Mouse (Mus musculus) liver, postnatal 0 days (tissue): ENCODE data around the gene Klhl8. TPM values are rescaled to one million over a fixed set of nuclear protein-coding genes. Genes with fewer than 3 reads are reported as not detected.
A peak's percentile ranks its signal among the peaks of the same experiment; 100 is the strongest.

ENCODE experiments used
- ATAC-seq: fragments of 200-750 bp; cut with Nextera tagmentation; 2 replicates; pipeline ENCODE4 v1.8.0; 2017; ENCODE audit warnings: mild to moderate bottlenecking, moderate library complexity
- DNase-seq: peaks from one replicate; pipeline ENCODE4 v3.0.0-alpha.2; 2016
- H3K27ac ChIP-seq: fragments of 300-500 bp; sonication (generic); 2 replicates; pipeline ENCODE4 v1.5.1; 2014; ENCODE audit warnings: antibody characterized with exemption, moderate library complexity, mild to moderate bottlenecking, low read depth
- H3K27me3 ChIP-seq: fragments of 300-500 bp; sonication (generic); 2 replicates; pipeline ENCODE4 v1.6.1; 2014; ENCODE audit warnings: low read length, control low read depth, mixed read lengths; ENCODE audit not compliant: insufficient read depth
- H3K36me3 ChIP-seq: fragments of 300-500 bp; sonication (generic); replicated peaks from 2 replicates; pipeline ENCODE4 v1.6.1; 2014; ENCODE audit warnings: mild to moderate bottlenecking, control low read depth, low read length, moderate library complexity, mixed read lengths; ENCODE audit not compliant: insufficient read depth
- H3K4me1 ChIP-seq: fragments of 300-500 bp; sonication (generic); 2 replicates; pipeline ENCODE4 v1.6.1; 2014; ENCODE audit warnings: antibody characterized with exemption, mild to moderate bottlenecking, control low read depth; ENCODE audit not compliant: insufficient read depth
- H3K4me2 ChIP-seq: fragments of 300-500 bp; sonication (generic); 2 replicates; pipeline ENCODE4 v1.6.1; 2014; ENCODE audit warnings: low read depth, mild to moderate bottlenecking, low read length, moderate library complexity, mixed read lengths
- H3K4me3 ChIP-seq: fragments of 300-500 bp; sonication (generic); 2 replicates; pipeline ENCODE4 v1.5.1; 2014; ENCODE audit warnings: low read depth, low read length
- H3K9ac ChIP-seq: fragments of 300-500 bp; sonication (generic); replicated peaks from 2 replicates; pipeline ENCODE4 v1.6.1; 2014; ENCODE audit warnings: mild to moderate bottlenecking, moderate library complexity
- H3K9me3 ChIP-seq: fragments of 300-500 bp; sonication (generic); 2 replicates; pipeline ENCODE4 v1.6.1; 2016; ENCODE audit warnings: mild to moderate bottlenecking, control low read depth, low read length, mixed read lengths
- CTCF ChIP-seq: sonication (generic); IDR thresholded peaks from 2 replicates; pipeline ENCODE4 v1.5.1; 2016; ENCODE audit warnings: antibody characterized with exemption, low read depth
- EP300 ChIP-seq: IDR thresholded peaks from 2 replicates; pipeline ENCODE4 v1.6.1; 2016; ENCODE audit warnings: antibody characterized with exemption, low read depth, mild to moderate bottlenecking
- WGBS: fragments of 180-500 bp; shearing (Covaris S2); extraction: QIAGEN DNeasy Blood & Tissue Kit; methylation state at CpG from one replicate; pipeline ENCODE4 v1.1.7; 2014; ENCODE audit not compliant: insufficient replicate concordance; 5-methylcytosine and 5-hydroxymethylcytosine counted together
- polyA plus RNA-seq: library from polyadenylated mRNA; unstranded; fragments of >200 nt; fragmentation: Nextera tagmentation; extraction: Ambion mirVana; gene quantifications from 2 replicates; pipeline ENCODE4 v1.2.1, GENCODE M21; 2015

The Klhl8 gene
- polyA plus RNA-seq, 1 experiment from 2014 or later, result 1.9 TPM

GRCm38 (mm10) chr5:103918233-103918632 is 7.2 kb upstream of the Klhl8 start:
- Histone ChIP-seq H3K4me2 (no peak overlapping the region), H3K9me3 (no peaks in the 10 kb centered on the region), H3K27me3 (no peaks in the 10 kb centered on the region), H3K9ac (no peak overlapping the region), H3K4me3 (no peak overlapping the region), H3K4me1 (no peaks in the 10 kb centered on the region), H3K36me3 (no peaks in the 10 kb centered on the region), H3K27ac (no peak overlapping the region)
- ATAC-seq (no peak), DNase-seq (no peak)
- 74% methylated on average over 3 of the region's 3 CpGs for WGBS
- TF ChIP-seq CTCF (no peak), EP300 (no peak)

GRCm38 (mm10) chr5:103917357-103917895 is 6.4 kb upstream of the Klhl8 start:
- 67% methylated on average over 8 of the region's 8 CpGs for WGBS
- no peak for ATAC-seq

GRCm38 (mm10) chr5:103916595-103917356 is 5.7 kb upstream of the Klhl8 start:
- TF ChIP-seq CTCF (no peak), EP300 (no peak)
- Histone ChIP-seq H3K9me3 (no peaks in the 10 kb centered on the region), H3K4me3 (no peak overlapping the region), H3K27ac (no peak overlapping the region), H3K36me3 (no peaks in the 10 kb centered on the region), H3K9ac (no peak overlapping the region), H3K4me2 (no peak overlapping the region), H3K27me3 (0 out of 2 replicates have a peak, but pooled peaks cover 3% of the 10 kb centered on the region), H3K4me1 (no peaks in the 10 kb centered on the region)
- 59% methylated on average over 12 of the region's 12 CpGs for WGBS
- DNase-seq (no peak), ATAC-seq (no peak)

More at GRCm38 (mm10) chr5:103917357-103917895, 6.4 kb upstream of the Klhl8 start:
- H3K4me3 ChIP-seq, result no peak overlapping the region
- no peaks in the 10 kb centered on the region for H3K36me3 ChIP-seq
- no peak overlapping the region for H3K9ac ChIP-seq
- H3K9me3 ChIP-seq, result no peaks in the 10 kb centered on the region
- no peaks in the 10 kb centered on the region for H3K4me1 ChIP-seq
- no peak overlapping the region for H3K4me2 ChIP-seq
- H3K27me3 ChIP-seq, result 0 out of 2 replicates have a peak, but pooled peaks cover 3% of the 10 kb centered on the region
- TF ChIP-seq CTCF, result no peak
- TF ChIP-seq EP300, result no peak
- no peak overlapping the region for H3K27ac ChIP-seq
- DNase-seq, result no peak

- Histone ChIP-seq H3K9me3 (no peaks in the 10 kb centered on the region), H3K4me3 (no peak overlapping the region), H3K4me2 (no peak overlapping the region), H3K36me3 (no peaks in the 10 kb centered on the region), H3K27ac (no peak overlapping the region), H3K9ac (no peak overlapping the region), H3K4me1 (0 out of 2 replicates have a peak, but pooled peaks cover 2% of the 10 kb centered on the region), H3K27me3 (peaks cover 8% of the 10 kb centered on the region; the same call in 1 of the 2 replicates)
- no peak for DNase-seq
- TF ChIP-seq CTCF (peak; percentile 60), EP300 (no peak)
- 57% methylated on average over 11 of the region's 11 CpGs for WGBS
- ATAC-seq, result no peak
Measured at GRCm38 (mm10) chr5:103914335-103915226, 3.5 kb upstream of the Klhl8 start.

- Histone ChIP-seq H3K36me3 (no peaks in the 10 kb centered on the region), H3K27ac (no peak overlapping the region), H3K4me1 (0 out of 2 replicates have a peak, but pooled peaks cover 2% of the 10 kb centered on the region), H3K4me3 (no peak overlapping the region), H3K27me3 (peaks cover 8% of the 10 kb centered on the region; the same call in 1 of the 2 replicates), H3K4me2 (no peak overlapping the region), H3K9me3 (no peaks in the 10 kb centered on the region), H3K9ac (no peak overlapping the region)
- TF ChIP-seq CTCF (no peak), EP300 (no peak)
- DNase-seq, result no peak
- 31% methylated on average over 4 of the region's 4 CpGs for WGBS
- ATAC-seq, result no peak
Measured at GRCm38 (mm10) chr5:103913150-103913549, 2.1 kb upstream of the Klhl8 start.

GRCm38 (mm10) chr5:103911555-103911954 is 496 bp upstream of the Klhl8 start:
- no peak for TF ChIP-seq EP300
- no peak for TF ChIP-seq CTCF
- Histone ChIP-seq H3K27me3 (peaks cover 8% of the 10 kb centered on the region; the same call in 1 of the 2 replicates), H3K4me2 (peak overlapping the region; percentile 98), H3K9me3 (no peaks in the 10 kb centered on the region), H3K4me1 (0 out of 2 replicates have a peak, but pooled peaks cover 2% of the 10 kb centered on the region), H3K4me3 (0 out of 2 replicates have a peak overlapping the region, but pooled peaks have one; percentile 84), H3K9ac (no peak overlapping the region), H3K36me3 (no peaks in the 10 kb centered on the region), H3K27ac (no peak overlapping the region)
- DNase-seq (no peak), ATAC-seq (no peak)
- 76% methylated on average over 5 of the region's 5 CpGs for WGBS
